Mouse (Mus musculus) layer of hippocampus, postnatal 25 days (tissue): ENCODE measurements around the gene Slco1c1. TPM values are rescaled to one million over a fixed set of nuclear protein-coding genes. Genes with fewer than 3 reads are reported as not detected.
"Not testable (repeated sequence)": the region's sequence is repeated elsewhere in the genome, so short reads cannot be mapped to it uniquely, and the experiment has no call there.

ENCODE experiments used
- DNase-seq, 2 experiments: peaks; one replicate each; pipeline ENCODE4 v3.0.0; 2022; ENCODE audit warnings: mixed read lengths in 2 of 2, low spot score in 1 of 2; ENCODE audit errors: extremely low spot score in 1 of 2
- total RNA-seq, 2 experiments: library from RNA; stranded (reverse); gene quantifications; 2 replicates each; pipeline ENCODE4 v1.2.3; 2021

Slco1c1 gene
- total RNA-seq, 2 experiments from 2014 or later = 54.4 to 64.3 TPM

- no peak for DNase-seq
Observed at GRCm38 (mm10) chr6:141584791-141585403, 60.7 kb downstream of the Slco1c1 start.

- DNase-seq = no peak
Observed at GRCm38 (mm10) chr6:141590002-141590401, 65.8 kb downstream of the Slco1c1 start.

DNA sequence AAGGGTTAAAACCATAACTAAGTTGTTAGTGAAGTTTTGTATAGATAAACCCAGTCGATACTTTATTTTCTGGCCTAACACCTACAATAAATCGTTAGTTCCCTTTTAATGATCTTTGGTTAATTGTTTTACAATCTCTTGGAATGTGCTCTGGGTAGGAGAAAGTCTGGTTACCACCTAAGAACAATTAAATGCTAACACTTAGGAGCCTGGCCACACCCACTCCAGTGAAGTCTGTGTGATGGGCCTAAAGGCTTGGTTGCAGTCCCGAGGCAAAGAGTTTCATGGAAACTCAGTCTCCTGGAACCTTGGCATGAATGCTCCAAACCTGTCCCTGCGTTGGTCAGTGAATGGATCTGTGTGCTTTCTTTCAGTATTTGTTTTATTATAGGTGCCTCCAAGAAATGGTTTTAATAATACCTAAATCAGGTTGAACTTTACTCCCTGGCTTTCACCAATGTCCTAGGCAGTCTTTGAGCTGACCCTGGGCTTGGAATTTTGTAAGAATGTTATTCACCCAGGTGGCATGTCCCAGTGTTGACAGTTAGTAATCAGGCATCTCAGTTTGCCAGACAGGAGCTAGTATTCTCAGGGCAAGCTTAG is 66.5 kb downstream of the Slco1c1 start:
- not testable (repeated sequence) for DNase-seq

DNA sequence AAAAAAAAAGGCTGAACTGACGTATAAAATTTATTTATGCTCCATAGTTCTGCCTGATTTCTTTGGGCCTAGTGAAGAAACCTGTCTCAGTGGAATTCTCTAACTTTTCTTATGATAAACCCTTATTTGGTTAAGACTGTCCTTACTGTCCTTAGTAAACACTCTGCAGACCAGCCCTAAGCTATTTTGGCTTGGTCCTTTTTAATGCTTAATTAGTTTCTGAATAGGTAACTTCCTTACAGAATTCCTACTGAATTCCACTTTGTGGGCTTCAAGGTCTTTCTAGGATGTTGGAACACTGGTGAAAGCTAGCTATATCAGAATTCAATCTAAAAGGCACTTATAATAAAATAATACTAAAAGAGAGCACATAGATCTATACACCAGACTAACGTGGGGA is 71.9 kb downstream of the Slco1c1 start:
- DNase-seq = no peak

GRCm38 (mm10) chr6:141597037-141597436 is 72.9 kb downstream of the Slco1c1 start:
- DNase-seq = no peak

GRCm38 (mm10) chr6:141600940-141601339 is 76.8 kb downstream of the Slco1c1 start:
- no peak for DNase-seq

- DNase-seq = no peak
Observed at GRCm38 (mm10) chr6:141610702-141611260, 86.6 kb downstream of the Slco1c1 start.

GRCm38 (mm10) chr6:141614017-141614416 is 89.8 kb downstream of the Slco1c1 start:
- DNase-seq = no peak

- no peak for DNase-seq
Observed at GRCm38 (mm10) chr6:141615348-141615747, 91.2 kb downstream of the Slco1c1 start.

Other genes with a start within 250 kb of the Slco1c1 start
- under 1 TPM; 0.17 to 0.35 TPM for gene Slco1b2, start 105.2 kb downstream of the Slco1c1 start, total RNA-seq
- gene Gm5724, start 249.4 kb downstream of the Slco1c1 start, total RNA-seq = not detected